Mouse (Mus musculus) kidney, adult 2 months (tissue): ENCODE data around the gene Ddt. TPM values are rescaled to one million over a fixed set of nuclear protein-coding genes. Genes with fewer than 3 reads are reported as not detected.

ENCODE experiments used
- DNase-seq: peaks from one replicate; pipeline ENCODE4 v3.0.0; 2021
- H3K27ac ChIP-seq: fragments of 200-500 bp; 2 replicates; pipeline ENCODE4 v1.5.1; 2012; ENCODE audit warnings: low read depth, low read length, control low read depth, inconsistent platforms; ENCODE audit not compliant: insufficient read depth
- H3K27me3 ChIP-seq: fragments of 200-500 bp; replicated peaks from 2 replicates; pipeline ENCODE4 v1.6.1; 2012; ENCODE audit warnings: mild to moderate bottlenecking, moderate library complexity, low read length, inconsistent platforms; ENCODE audit not compliant: control insufficient read depth, insufficient read depth
- H3K36me3 ChIP-seq: fragments of 200-500 bp; 2 replicates; pipeline ENCODE4 v1.6.1; 2012; ENCODE audit warnings: mild to moderate bottlenecking, moderate library complexity, low read length, inconsistent platforms; ENCODE audit not compliant: control insufficient read depth, insufficient read depth
- H3K4me1 ChIP-seq: fragments of 200-500 bp; 2 replicates; pipeline ENCODE4 v1.6.1; 2011; ENCODE audit warnings: low read length; ENCODE audit not compliant: control insufficient read depth, insufficient read depth
- H3K4me3 ChIP-seq: fragments of 200-500 bp; 2 replicates; pipeline ENCODE4 v1.5.1; 2011; ENCODE audit warnings: mild to moderate bottlenecking, low read depth, low read length, control low read depth; ENCODE audit not compliant: insufficient read depth
- CTCF ChIP-seq: fragments of 200-500 bp; conservative IDR thresholded peaks from 2 replicates; pipeline ENCODE4 v1.5.1; 2011; ENCODE audit warnings: low read depth, mild to moderate bottlenecking, control low read depth, low read length, moderate library complexity, mixed read lengths; ENCODE audit not compliant: insufficient read depth, insufficient read length
- POLR2A ChIP-seq: fragments of 200-500 bp; IDR thresholded peaks from one replicate; pipeline ENCODE4 v1.6.1; 2011; ENCODE audit warnings: low read depth, low read length, control low read depth
- WGBS: fragments of 180-500 bp; shearing (Covaris S2); methylation state at CpG from one replicate; pipeline ENCODE4 v1.1.7; 2018; 5-methylcytosine and 5-hydroxymethylcytosine counted together
- polyA plus RNA-seq: library from polyadenylated mRNA; depleted of rRNA; stranded (reverse); fragments of >200 nt; gene quantifications from 2 replicates; pipeline ENCODE4 v1.2.3, GENCODE M21; 2012

The Ddt gene
- polyA plus RNA-seq, 1 experiment, result 410 TPM

- H3K4me1 ChIP-seq, result peaks cover 12% of the 10 kb centered on the region
- H3K4me3 ChIP-seq, result peak overlapping the region; percentile 69
- peak overlapping the region; percentile 86 for H3K27ac ChIP-seq
- WGBS, result 43% methylated on average over 11 of the region's 11 CpGs
- H3K36me3 ChIP-seq, result no peaks in the 10 kb centered on the region
- no peaks in the 10 kb centered on the region for H3K27me3 ChIP-seq
- TF ChIP-seq CTCF, result no peak
- TF ChIP-seq POLR2A, result no peak
- peak; percentile 33 for DNase-seq
Observed at GRCm38 (mm10) chr10:75796731-75797516, 23.7 kb upstream of the Ddt start.

GRCm38 (mm10) chr10:75794880-75795279 lies 21.7 kb upstream of the Ddt start:
- Histone ChIP-seq H3K4me3 (no peak overlapping the region), H3K36me3 (no peaks in the 10 kb centered on the region), H3K4me1 (peaks cover 20% of the 10 kb centered on the region), H3K27ac (peak overlapping the region; percentile 72), H3K27me3 (no peaks in the 10 kb centered on the region)
- 22% methylated on average over 3 of the region's 3 CpGs for WGBS
- DNase-seq, result peak; percentile 89
- TF ChIP-seq CTCF (no peak), POLR2A (no peak)

- Histone ChIP-seq H3K4me1 (peaks cover 22% of the 10 kb centered on the region), H3K4me3 (no peak overlapping the region), H3K27ac (peak overlapping the region; percentile 32), H3K27me3 (no peaks in the 10 kb centered on the region), H3K36me3 (no peaks in the 10 kb centered on the region)
- no peak for TF ChIP-seq POLR2A
- TF ChIP-seq CTCF, result 0 out of 2 replicates have a peak, but pooled peaks have one; percentile 20
- DNase-seq, result no peak
- WGBS, result 8% methylated on average over 7 of the region's 7 CpGs
Observed at GRCm38 (mm10) chr10:75790773-75791172, 17.6 kb upstream of the Ddt start.

GRCm38 (mm10) chr10:75789841-75790240 lies 16.6 kb upstream of the Ddt start:
- no peak for TF ChIP-seq CTCF
- TF ChIP-seq POLR2A, result no peak
- WGBS, result 42% methylated on average over 5 of the region's 5 CpGs
- Histone ChIP-seq H3K36me3 (no peaks in the 10 kb centered on the region), H3K27me3 (no peaks in the 10 kb centered on the region), H3K4me1 (peaks cover 16% of the 10 kb centered on the region), H3K4me3 (no peak overlapping the region), H3K27ac (peak overlapping the region; percentile 18; the same call in 1 of the 2 replicates)
- DNase-seq, result peak; percentile 93

- TF ChIP-seq POLR2A (no peak), CTCF (no peak)
- WGBS, result 83% methylated on average over 6 of the region's 6 CpGs
Observed at GRCm38 (mm10) chr10:75789081-75789735, 16.0 kb upstream of the Ddt start.

GRCm38 (mm10) chr10:75788277-75788676 lies 15.1 kb upstream of the Ddt start:
- Histone ChIP-seq H3K4me3 (no peak overlapping the region), H3K27ac (no peak overlapping the region), H3K4me1 (peaks cover 10% of the 10 kb centered on the region; the same call in 1 of the 2 replicates), H3K27me3 (no peaks in the 10 kb centered on the region), H3K36me3 (no peaks in the 10 kb centered on the region)
- no peak for TF ChIP-seq POLR2A
- no peak for TF ChIP-seq CTCF
- WGBS, result 86% methylated on average over 8 of the region's 8 CpGs
- no peak for DNase-seq

More at GRCm38 (mm10) chr10:75789081-75789735, 16.0 kb upstream of the Ddt start:
- no peak overlapping the region for H3K27ac ChIP-seq
- H3K27me3 ChIP-seq, result no peaks in the 10 kb centered on the region
- H3K36me3 ChIP-seq, result no peaks in the 10 kb centered on the region
- DNase-seq, result no peak
- H3K4me3 ChIP-seq, result no peak overlapping the region
- H3K4me1 ChIP-seq, result peaks cover 10% of the 10 kb centered on the region; the same call in 1 of the 2 replicates

GRCm38 (mm10) chr10:75785442-75785841 lies 12.2 kb upstream of the Ddt start:
- Histone ChIP-seq H3K27ac (no peak overlapping the region), H3K36me3 (no peaks in the 10 kb centered on the region), H3K27me3 (no peaks in the 10 kb centered on the region), H3K4me3 (no peak overlapping the region), H3K4me1 (peaks cover 6% of the 10 kb centered on the region; the same call in 1 of the 2 replicates)
- TF ChIP-seq POLR2A (no peak), CTCF (no peak)
- 42% methylated on average over 1 of the region's 1 CpGs for WGBS
- peak; percentile 23 for DNase-seq
